Mouse (Mus musculus) thymus, adult 2 months (tissue): ENCODE measurements at regions not wholly inside any gene's neighbourhood (a gene's known extent, or its start where the extent isn't known, plus 50 kb on each side); places are given as distances from the start of the nearest gene placed in this dataset.

Experiments used
- CTCF ChIP-seq: fragments of 200-500 bp; IDR thresholded peaks from 2 replicates; pipeline ENCODE4 v1.5.1; 2012; ENCODE audit warnings: mild to moderate bottlenecking, control low read depth, low read length, moderate library complexity, borderline replicate concordance; ENCODE audit not compliant: control insufficient read depth, poor library complexity, insufficient read depth; ENCODE audit errors: extremely low read depth
- POLR2A ChIP-seq: fragments of 200-500 bp; IDR thresholded peaks from 2 replicates; pipeline ENCODE4 v1.6.1; 2012; ENCODE audit warnings: mild to moderate bottlenecking, low read length, control low read depth, moderate library complexity; ENCODE audit not compliant: control insufficient read depth, poor library complexity, insufficient read depth; ENCODE audit errors: extremely low read depth

DNA sequence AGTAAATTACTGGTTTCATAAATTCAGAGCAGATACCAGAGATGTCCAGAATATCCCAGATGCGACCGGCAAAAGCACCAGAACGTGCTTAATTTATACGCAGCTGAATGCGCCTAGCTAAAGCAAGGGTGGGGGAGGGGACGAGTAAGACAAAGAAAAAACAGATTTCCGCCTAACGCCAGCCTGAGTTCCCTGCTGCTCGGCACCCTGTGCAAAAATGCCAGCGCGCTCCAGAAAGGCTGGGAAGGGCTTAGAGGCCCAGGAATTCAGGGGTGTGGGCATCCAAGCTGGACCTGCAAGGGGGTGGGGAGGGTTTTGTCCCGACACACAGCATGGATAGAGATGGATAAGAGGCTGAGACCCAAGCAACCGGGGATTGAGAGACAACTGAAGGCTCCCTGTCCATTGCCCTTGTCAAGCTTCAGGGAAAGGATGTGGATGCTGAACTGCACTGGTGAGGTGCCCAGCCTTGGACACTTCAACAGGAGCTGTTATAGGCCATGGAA, 148.6 kb upstream of the Tox3 start:
- TF ChIP-seq CTCF (no peak), POLR2A (no peak)
